Mouse (Mus musculus) myocyte (in vitro differentiated cells): ENCODE measurements around the gene Pou3f1. TPM values are rescaled to one million over a fixed set of nuclear protein-coding genes. Genes with fewer than 3 reads are reported as not detected.
A peak's percentile ranks its signal among the peaks of the same experiment; 100 is the strongest.

ENCODE experiments used
- H3K27me3 ChIP-seq: one replicate; pipeline ENCODE4 v1.6.1; 2011; ENCODE audit not compliant: control insufficient read depth, insufficient read depth, insufficient read length
- H3K36me3 ChIP-seq: one replicate; pipeline ENCODE4 v1.6.1; 2011; ENCODE audit not compliant: control insufficient read depth, insufficient read depth
- H3K4me2 ChIP-seq: one replicate; pipeline ENCODE4 v1.6.1; 2011; ENCODE audit warnings: low read depth, control low read depth
- H3K4me3 ChIP-seq: one replicate; pipeline ENCODE4 v1.5.1; 2011; ENCODE audit warnings: mild to moderate bottlenecking, control low read depth, moderate library complexity
- H3K79me2 ChIP-seq: one replicate; pipeline ENCODE4 v1.6.1; 2011; ENCODE audit not compliant: control insufficient read depth, insufficient read depth
- H3ac ChIP-seq: one replicate; pipeline ENCODE4 v1.6.1; 2011; ENCODE audit not compliant: control insufficient read depth, insufficient read length
- CEBPB ChIP-seq: IDR thresholded peaks from 2 replicates; pipeline ENCODE4 v1.6.1; 2011; ENCODE audit warnings: mild to moderate bottlenecking, moderate library complexity; ENCODE audit not compliant: poor library complexity, insufficient read depth, severe bottlenecking
- E2F4 ChIP-seq: IDR thresholded peaks from one replicate; pipeline ENCODE4 v1.6.1; 2011; ENCODE audit warnings: mild to moderate bottlenecking, control low read depth, moderate library complexity; ENCODE audit not compliant: insufficient read depth
- MAX ChIP-seq: IDR thresholded peaks from one replicate; pipeline ENCODE4 v1.6.1; 2011; ENCODE audit warnings: low read depth, mild to moderate bottlenecking, control low read depth
- MYOD1 ChIP-seq, 3 experiments: IDR thresholded peaks; one replicate each; pipeline ENCODE4 v1.6.1; 2011; ENCODE audit warnings: control low read depth in 2 of 3, low read depth in 2 of 3, mild to moderate bottlenecking in 2 of 3, moderate library complexity in 1 of 3; ENCODE audit not compliant: insufficient read length in 2 of 3, control insufficient read depth in 1 of 3
- MYOG ChIP-seq, 3 experiments: IDR thresholded peaks; one replicate each; pipeline ENCODE4 v1.6.1; 2011; ENCODE audit warnings: control low read depth in 2 of 3, low read depth in 2 of 3, mild to moderate bottlenecking in 2 of 3; ENCODE audit not compliant: insufficient read length in 2 of 3, control insufficient read depth in 1 of 3, insufficient read depth in 1 of 3
- POLR2A ChIP-seq: IDR thresholded peaks from one replicate; pipeline ENCODE4 v1.6.1; 2011; ENCODE audit warnings: low read depth, mild to moderate bottlenecking, control low read depth, moderate library complexity; ENCODE audit not compliant: insufficient read length
- POLR2AphosphoS2 ChIP-seq: IDR thresholded peaks from one replicate; pipeline ENCODE4 v1.6.1; 2011; ENCODE audit warnings: low read depth, control low read depth; ENCODE audit not compliant: insufficient read length
- REST ChIP-seq: IDR thresholded peaks from one replicate; pipeline ENCODE4 v1.6.1; 2011; ENCODE audit warnings: mild to moderate bottlenecking, control low read depth, moderate library complexity; ENCODE audit not compliant: insufficient read depth, insufficient read length
- SRF ChIP-seq: IDR thresholded peaks from one replicate; pipeline ENCODE4 v1.6.1; 2011; ENCODE audit warnings: low read depth; ENCODE audit not compliant: control insufficient read depth, insufficient read length
- TCF12 ChIP-seq: IDR thresholded peaks from one replicate; pipeline ENCODE4 v1.6.1; 2011; ENCODE audit warnings: mild to moderate bottlenecking, control low read depth; ENCODE audit not compliant: poor library complexity, insufficient read depth, severe bottlenecking
- TCF3 ChIP-seq: IDR thresholded peaks from one replicate; pipeline ENCODE4 v1.6.1; 2011; ENCODE audit warnings: low read depth, control low read depth; ENCODE audit not compliant: insufficient read length
- USF1 ChIP-seq: IDR thresholded peaks from one replicate; pipeline ENCODE4 v1.6.1; 2011; ENCODE audit warnings: low read depth, mild to moderate bottlenecking, control low read depth, moderate library complexity
- polyA plus RNA-seq: library from polyadenylated mRNA; unstranded; fragments of >200 nt; fragmentation: generic; extraction: Trizol; gene quantifications from one replicate; pipeline ENCODE4 v1.2.1, GENCODE M21; 2012; ENCODE audit warnings: missing spikeins

The Pou3f1 gene
- polyA plus RNA-seq, 1 experiment: 0.01 TPM

GRCm38 (mm10) chr4:124656854-124657650 is 445 bp downstream of the Pou3f1 start:
- peaks cover 83% of the 10 kb centered on the region for H3K27me3 ChIP-seq
- no peaks in the 10 kb centered on the region for H3K79me2 ChIP-seq
- TF ChIP-seq CEBPB (no peak), MYOD1 (IDR thresholded peaks at IDR 0.05; ENCODE audit: control insufficient read depth in 1 of 3, insufficient read length in 2 of 3, low read depth in 2 of 3) (no peak), POLR2AphosphoS2 (no peak), SRF (no peak), REST (no peak), E2F4 (no peak), POLR2A (no peak), TCF12 (no peak), USF1 (no peak), TCF3 (no peak), MAX (no peak), MYOG (IDR thresholded peaks at IDR 0.05; ENCODE audit: control insufficient read depth in 1 of 3, insufficient read depth in 1 of 3, insufficient read length in 2 of 3, low read depth in 2 of 3) (no peak)
- no peak overlapping the region for H3K4me3 ChIP-seq
- H3K36me3 ChIP-seq: no peaks in the 10 kb centered on the region
- peak overlapping the region; percentile 12 for H3ac ChIP-seq
- H3K4me2 ChIP-seq: peak overlapping the region; percentile 72

GRCm38 (mm10) chr4:124657781-124658180 is 1.2 kb downstream of the Pou3f1 start:
- peaks cover 83% of the 10 kb centered on the region for H3K27me3 ChIP-seq
- H3K4me2 ChIP-seq: peak overlapping the region; percentile 55
- no peaks in the 10 kb centered on the region for H3K36me3 ChIP-seq
- H3ac ChIP-seq: peak overlapping the region; percentile 12
- no peak for TF ChIP-seq MAX
- no peak for TF ChIP-seq POLR2A
- TF ChIP-seq CEBPB: no peak
- TF ChIP-seq SRF: no peak
- TF ChIP-seq MYOD1 (IDR thresholded peaks at IDR 0.05; ENCODE audit: control insufficient read depth in 1 of 3, insufficient read length in 2 of 3, low read depth in 2 of 3): no peak
- TF ChIP-seq MYOG (IDR thresholded peaks at IDR 0.05; ENCODE audit: control insufficient read depth in 1 of 3, insufficient read depth in 1 of 3, insufficient read length in 2 of 3, low read depth in 2 of 3): no peak
- no peak for TF ChIP-seq TCF12
- TF ChIP-seq TCF3: no peak
- TF ChIP-seq POLR2AphosphoS2: no peak
- TF ChIP-seq REST: no peak
- TF ChIP-seq USF1: no peak
- TF ChIP-seq E2F4: no peak
- H3K79me2 ChIP-seq: no peaks in the 10 kb centered on the region
- H3K4me3 ChIP-seq: no peak overlapping the region

GRCm38 (mm10) chr4:124658412-124658851 is 1.8 kb downstream of the Pou3f1 start:
- Histone ChIP-seq H3K79me2 (no peaks in the 10 kb centered on the region), H3K4me2 (no peak overlapping the region), H3K4me3 (no peak overlapping the region), H3K27me3 (peaks cover 87% of the 10 kb centered on the region), H3K36me3 (no peaks in the 10 kb centered on the region), H3ac (no peak overlapping the region)
- TF ChIP-seq POLR2AphosphoS2 (no peak), USF1 (no peak), TCF3 (no peak), CEBPB (no peak), MYOD1 (IDR thresholded peaks at IDR 0.05; ENCODE audit: control insufficient read depth in 1 of 3, insufficient read length in 2 of 3, low read depth in 2 of 3) (no peak), POLR2A (no peak), MYOG (IDR thresholded peaks at IDR 0.05; ENCODE audit: control insufficient read depth in 1 of 3, insufficient read depth in 1 of 3, insufficient read length in 2 of 3, low read depth in 2 of 3) (no peak), MAX (no peak), E2F4 (no peak), REST (no peak), SRF (no peak), TCF12 (no peak)

DNA sequence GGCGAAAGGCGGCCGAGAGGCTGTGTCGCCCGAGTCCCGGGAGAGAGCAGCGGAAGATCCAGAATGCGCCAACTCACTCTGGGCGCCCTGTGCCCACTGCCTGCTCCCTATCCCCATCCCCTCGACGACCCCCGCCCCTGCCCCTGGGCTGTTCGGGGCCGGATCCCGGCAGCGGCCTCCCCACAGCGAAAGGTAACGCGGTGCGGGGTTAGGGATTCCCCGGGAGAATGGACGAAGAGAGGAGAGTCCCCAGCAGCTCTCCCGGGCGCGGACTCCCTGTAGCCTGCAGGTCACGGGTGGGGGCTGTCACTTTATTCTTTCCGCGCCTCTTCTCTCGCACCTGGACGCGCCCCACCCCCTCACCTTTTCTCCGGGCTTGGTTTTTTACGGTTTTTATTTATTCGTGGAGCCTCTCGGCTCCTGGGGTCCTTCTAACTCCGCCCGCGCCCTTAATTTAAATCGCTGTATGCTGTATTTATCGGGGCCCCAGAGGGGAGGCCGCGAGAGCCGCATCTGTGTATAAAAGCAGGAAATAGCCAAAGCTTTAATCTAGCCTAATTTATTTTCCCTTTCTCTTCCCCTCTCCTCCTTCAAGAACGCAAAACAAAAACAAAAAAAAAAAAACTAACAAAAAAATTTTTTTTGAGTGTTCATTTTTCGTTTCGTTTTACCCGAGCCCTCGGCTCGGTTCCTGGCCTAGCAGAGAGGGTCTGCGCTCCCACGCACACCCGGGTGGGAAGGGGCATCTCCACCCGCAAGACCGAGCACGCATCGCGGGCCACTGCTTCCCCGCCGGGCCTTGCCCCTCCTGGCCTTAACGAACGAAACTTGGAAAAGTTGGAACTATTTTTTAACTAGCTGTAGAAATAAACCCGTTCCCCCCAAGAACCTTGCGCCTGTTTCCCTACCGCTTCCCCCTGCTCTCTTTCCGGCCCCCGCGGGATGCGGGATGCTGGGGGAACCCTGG is 2.9 kb downstream of the Pou3f1 start:
- Histone ChIP-seq H3K36me3 (no peaks in the 10 kb centered on the region), H3K79me2 (no peaks in the 10 kb centered on the region), H3K4me3 (no peak overlapping the region), H3K4me2 (no peak overlapping the region), H3ac (no peak overlapping the region), H3K27me3 (peaks cover 88% of the 10 kb centered on the region)
- TF ChIP-seq MYOD1 (IDR thresholded peaks at IDR 0.05; ENCODE audit: control insufficient read depth in 1 of 3, insufficient read length in 2 of 3, low read depth in 2 of 3): no peak
- no peak for TF ChIP-seq REST
- no peak for TF ChIP-seq POLR2A
- TF ChIP-seq TCF12: no peak
- TF ChIP-seq SRF: no peak
- TF ChIP-seq CEBPB: no peak
- no peak for TF ChIP-seq MAX
- no peak for TF ChIP-seq E2F4
- no peak for TF ChIP-seq TCF3
- TF ChIP-seq MYOG (IDR thresholded peaks at IDR 0.05; ENCODE audit: control insufficient read depth in 1 of 3, insufficient read depth in 1 of 3, insufficient read length in 2 of 3, low read depth in 2 of 3): no peak
- no peak for TF ChIP-seq POLR2AphosphoS2
- TF ChIP-seq USF1: no peak
